Mouse (Mus musculus) CH12.LX (cell line): Measurements from ENCODE around the gene Ttyh3. TPM values are rescaled to one million over a fixed set of nuclear protein-coding genes. Genes with fewer than 3 reads are reported as not detected.

Experiments
- DNase-seq: peaks from one replicate; pipeline ENCODE4 v3.0.0-alpha.2; 2013; ENCODE audit errors: extremely low read depth
- H3K27ac ChIP-seq: 2 replicates; pipeline ENCODE4 v1.5.1; 2012; ENCODE audit warnings: low read depth, mild to moderate bottlenecking, control low read depth, moderate library complexity; ENCODE audit not compliant: insufficient read depth
- H3K27me3 ChIP-seq: replicated peaks from 2 replicates; pipeline ENCODE3; 2012; ENCODE audit warnings: inconsistent platforms
- H3K36me3 ChIP-seq, 2 experiments: replicated peaks in 1 of 2; 2 replicates each; pipeline versions ENCODE3 to v1.6.1; 2012; ENCODE audit warnings: inconsistent platforms in 1 of 2, low read length in 1 of 2, mild to moderate bottlenecking in 1 of 2, mixed read lengths in 1 of 2, moderate library complexity in 1 of 2; ENCODE audit not compliant: control insufficient read depth in 1 of 2, insufficient read depth in 1 of 2
- H3K4me1 ChIP-seq, 2 experiments: 2 replicates each; pipeline ENCODE4 v1.6.1; 2012; ENCODE audit warnings: inconsistent platforms in 1 of 2, moderate library complexity in 1 of 2; ENCODE audit not compliant: insufficient read depth in 2 of 2, control insufficient read depth in 1 of 2
- H3K4me2 ChIP-seq: 2 replicates; pipeline ENCODE4 v1.6.1; 2012; ENCODE audit warnings: low read depth, mild to moderate bottlenecking, control low read depth; ENCODE audit not compliant: poor library complexity, insufficient read depth, severe bottlenecking
- H3K4me3 ChIP-seq, 3 experiments: fragments of 150-350 bp in 1 of 3; sonication (generic) in 1 of 3; replicated peaks in 1 of 3; 2 replicates each; pipeline versions ENCODE3 to v1.5.1; 2011 to 2012; ENCODE audit warnings: low read depth in 2 of 3, low read length in 2 of 3, mild to moderate bottlenecking in 2 of 3, moderate library complexity in 2 of 3, control low read depth in 1 of 3, improper control_type of control experiment in 1 of 3, inconsistent platforms in 1 of 3, mixed read lengths in 1 of 3; ENCODE audit not compliant: poor library complexity in 1 of 3
- H3K79me2 ChIP-seq: replicated peaks from 2 replicates; pipeline ENCODE4 v1.6.1; 2012; ENCODE audit warnings: mild to moderate bottlenecking, moderate library complexity; ENCODE audit not compliant: control insufficient read depth, poor library complexity, insufficient read depth, severe bottlenecking; ENCODE audit errors: extremely low read depth
- H3K9ac ChIP-seq: 2 replicates; pipeline ENCODE4 v1.6.1; 2012; ENCODE audit warnings: low read depth, mild to moderate bottlenecking, control low read depth, moderate library complexity; ENCODE audit not compliant: insufficient read depth
- H3K9me3 ChIP-seq: replicated peaks from 2 replicates; pipeline ENCODE3; 2012; ENCODE audit warnings: low read length, inconsistent platforms, mixed read lengths
- BHLHE40 ChIP-seq: IDR thresholded peaks from 2 replicates; pipeline ENCODE4 v1.6.1; 2011; ENCODE audit warnings: mild to moderate bottlenecking, low read depth, low read length, improper control_type of control experiment
- ELF1 ChIP-seq: IDR thresholded peaks from 2 replicates; pipeline ENCODE4 v1.6.1; 2014; ENCODE audit warnings: low read depth, mild to moderate bottlenecking, inconsistent platforms, low read length, improper control_type of control experiment
- EP300 ChIP-seq: IDR thresholded peaks from 2 replicates; pipeline ENCODE4 v1.6.1; 2011; ENCODE audit warnings: low read length, improper control_type of control experiment
- JUND ChIP-seq: conservative IDR thresholded peaks from 2 replicates; pipeline ENCODE4 v1.6.1; 2011; ENCODE audit warnings: low read depth, low read length, improper control_type of control experiment
- MAFK ChIP-seq: IDR thresholded peaks from 2 replicates; pipeline ENCODE4 v1.6.1; 2011; ENCODE audit warnings: low read length, improper control_type of control experiment; ENCODE audit not compliant: insufficient replicate concordance
- MAX ChIP-seq: IDR thresholded peaks from 2 replicates; pipeline ENCODE4 v1.6.1; 2011; ENCODE audit warnings: low read length, improper control_type of control experiment
- MEF2A ChIP-seq: IDR thresholded peaks from 2 replicates; pipeline ENCODE4 v1.6.1; 2014; ENCODE audit warnings: low read depth, mild to moderate bottlenecking, inconsistent platforms, low read length, improper control_type of control experiment, borderline replicate concordance
- NELFE ChIP-seq: IDR thresholded peaks from 2 replicates; pipeline ENCODE4 v1.6.1; 2011; ENCODE audit warnings: low read depth, low read length, improper control_type of control experiment
- PAX5 ChIP-seq: IDR thresholded peaks from 2 replicates; pipeline ENCODE4 v1.6.1; 2012; ENCODE audit warnings: low read length, inconsistent platforms, mixed read lengths
- POLR2AphosphoS2 ChIP-seq: IDR thresholded peaks from 2 replicates; pipeline ENCODE4 v1.6.1; 2011; ENCODE audit warnings: low read depth, low read length, improper control_type of control experiment
- RAD21 ChIP-seq: IDR thresholded peaks from 2 replicates; pipeline ENCODE4 v1.6.1; 2011; ENCODE audit warnings: low read depth, mild to moderate bottlenecking, low read length, improper control_type of control experiment, moderate library complexity
- USF1 ChIP-seq: IDR thresholded peaks from 2 replicates; pipeline ENCODE4 v1.6.1; 2014; ENCODE audit warnings: low read depth, mild to moderate bottlenecking, inconsistent platforms, low read length, improper control_type of control experiment
- ZMIZ1 ChIP-seq: IDR thresholded peaks from 2 replicates; pipeline ENCODE4 v1.6.1; 2012; ENCODE audit warnings: low read depth, mild to moderate bottlenecking, inconsistent platforms, low read length, improper control_type of control experiment
- ZNF384 ChIP-seq: IDR thresholded peaks from 2 replicates; pipeline ENCODE4 v1.6.1; 2012; ENCODE audit warnings: low read depth, low read length, improper control_type of control experiment, inconsistent platforms
- dilution Hi-C: fragments of 300-500 bp; cut with MboI; formaldehyde crosslinking; loops from 2 replicates; pipeline ENCODE4 v1.14.3; 2020; ENCODE audit warnings: low sequenced_read_pairs; ENCODE audit not compliant: extremely low pct_unique_long_range_greater_than_20kb, extremely low pct_ligation_motif_present
- in situ Hi-C: fragments of 300-500 bp; cut with MboI; formaldehyde crosslinking; loops from 3 replicates; pipeline ENCODE4 v1.14.3; 2019; ENCODE audit warnings: low sequenced_read_pairs, low pct_ligation_motif_present, low pct_unique_long_range_greater_than_20kb, mixed read lengths
- polyA plus RNA-seq: library from polyadenylated mRNA; unstranded; fragments of >175 nt; gene quantifications from 2 replicates; pipeline ENCODE4 v1.2.1, GENCODE M21; 2012; ENCODE audit warnings: low read depth; ENCODE audit not compliant: insufficient read length
- total RNA-seq, 2 experiments: library from RNA; depleted of rRNA; stranded (reverse); fragments of 300-350 nt in 1 of 2; fragments of >200 nt in 1 of 2; gene quantifications; 2 replicates each; pipeline ENCODE4 v1.2.3; 2012 to 2014

Ttyh3 gene
- total and polyA plus RNA-seq, 3 experiments: 0.31 to 6.3 (median 1.4) TPM

GRCm38 (mm10) chr5:140604386-140604785 is 44.4 kb downstream of the Ttyh3 start:
- H3K4me2 ChIP-seq: no peak overlapping the region
- in situ Hi-C loops: no loop called here
- dilution Hi-C loops: no loop called here
- H3K27ac ChIP-seq: no peak overlapping the region
- H3K9ac ChIP-seq: no peak overlapping the region
- DNase-seq: no peak
- no peak for TF ChIP-seq EP300
- TF ChIP-seq NELFE: no peak
- TF ChIP-seq ZMIZ1: no peak
- TF ChIP-seq MAFK: no peak
- TF ChIP-seq ELF1: no peak
- no peak for TF ChIP-seq BHLHE40
- H3K79me2 ChIP-seq: no peaks in the 10 kb centered on the region
- no peak overlapping the region for H3K4me3 ChIP-seq
- peaks cover 13% of the 10 kb centered on the region for H3K9me3 ChIP-seq
- H3K36me3 ChIP-seq: no peaks in the 10 kb centered on the region
- no peaks in the 10 kb centered on the region for H3K4me1 ChIP-seq
- H3K27me3 ChIP-seq: peaks cover 88% of the 10 kb centered on the region

- Histone ChIP-seq H3K9me3 (peaks cover 10% of the 10 kb centered on the region), H3K9ac (no peak overlapping the region), H3K4me2 (no peak overlapping the region), H3K4me1 (peaks cover 0 to 3% of the 10 kb centered on the region in 2 experiments; a peak in 2 of 4 replicates)
- TF ChIP-seq POLR2AphosphoS2: no peak
- TF ChIP-seq MAX: no peak
- no peak for TF ChIP-seq RAD21
- no peak for TF ChIP-seq USF1
- TF ChIP-seq PAX5: no peak
- TF ChIP-seq, all 38 proteins: peak for 0
- no peak overlapping the region for H3K4me3 ChIP-seq
- dilution Hi-C loops (no loop called here), in situ Hi-C loops (no loop called here)
- H3K27me3 ChIP-seq: peaks cover 81% of the 10 kb centered on the region
- no peaks in the 10 kb centered on the region for H3K36me3 ChIP-seq
- no peaks in the 10 kb centered on the region for H3K79me2 ChIP-seq
- DNase-seq: no peak
- no peak overlapping the region for H3K27ac ChIP-seq
These were observed 46.3 kb downstream of the Ttyh3 start for GRCm38 (mm10) chr5:140602540-140602939.

GRCm38 (mm10) chr5:140601712-140602111 is 47.1 kb downstream of the Ttyh3 start:
- in situ Hi-C loops (no loop called here), dilution Hi-C loops (no loop called here)
- DNase-seq: no peak
- no peaks in the 10 kb centered on the region for H3K79me2 ChIP-seq
- no peak overlapping the region for H3K4me3 ChIP-seq
- H3K27ac ChIP-seq: no peak overlapping the region
- TF ChIP-seq JUND: no peak
- no peak for TF ChIP-seq ZNF384
- TF ChIP-seq MEF2A: no peak
- H3K9me3 ChIP-seq: peaks cover 4% of the 10 kb centered on the region
- peaks cover 76% of the 10 kb centered on the region for H3K27me3 ChIP-seq
- no peaks in the 10 kb centered on the region for H3K36me3 ChIP-seq
- H3K4me1 ChIP-seq: peaks cover 0 to 11% of the 10 kb centered on the region in 2 experiments; a peak in 3 of 4 replicates
- no peak overlapping the region for H3K9ac ChIP-seq
- H3K4me2 ChIP-seq: no peak overlapping the region
